Mouse (Mus musculus): ENCODE measurements around the gene Etv6.

DNA sequence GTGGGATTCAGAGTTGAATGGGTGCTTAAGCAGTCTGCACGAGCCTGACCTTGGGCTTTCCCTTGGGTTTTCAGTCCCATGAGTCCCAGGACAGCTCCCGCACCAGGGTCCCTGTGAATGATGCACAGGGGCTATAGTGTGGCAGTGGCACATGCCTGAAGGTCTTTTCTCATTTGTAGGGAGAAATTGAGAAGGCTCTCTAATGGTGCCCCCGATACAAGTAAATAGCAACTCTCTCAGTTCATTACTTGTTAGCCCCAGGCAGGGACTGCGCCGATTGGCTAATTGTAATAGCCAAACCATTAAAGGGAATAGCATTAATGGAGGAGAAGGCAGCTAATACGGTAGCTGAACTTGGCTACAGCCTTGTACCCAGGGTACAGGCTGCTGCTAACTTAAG is 92.5 kb downstream of the Etv6 start:
- TF ChIP-seq CTCF (IDR thresholded peaks at IDR 0.05; ENCODE audit: insufficient read depth, low read depth, low read length) (no peak), POLR2A (IDR thresholded peaks at IDR 0.05; ENCODE audit: insufficient read depth, low read depth, low read length) (no peak)
